Mouse (Mus musculus) cerebellum, postnatal 25 days (tissue): Measurements from ENCODE around the gene Tspan14.

ENCODE experiments used
- DNase-seq, 2 experiments: peaks; one replicate each; pipeline ENCODE4 v3.0.0; 2021; ENCODE audit warnings: mixed read lengths in 2 of 2

Tspan14 gene

GRCm38 (mm10) chr14:40968051-40968450 is 1.4 kb upstream of the Tspan14 start:
- DNase-seq = no peak

- no peak for DNase-seq
These were observed 942 bp upstream of the Tspan14 start for GRCm38 (mm10) chr14:40967598-40967900.

GRCm38 (mm10) chr14:40966862-40967597 is 423 bp upstream of the Tspan14 start:
- peak; percentile 96 to 98 for DNase-seq

- peak in 1 of 2 experiments; percentile 42 for DNase-seq
These were observed 875 bp downstream of the Tspan14 start for GRCm38 (mm10) chr14:40965507-40966356.

- DNase-seq = no peak
These were observed 1.7 kb downstream of the Tspan14 start for GRCm38 (mm10) chr14:40964881-40965280.

GRCm38 (mm10) chr14:40964214-40964610 is 2.4 kb downstream of the Tspan14 start:
- DNase-seq = no peak

GRCm38 (mm10) chr14:40963501-40964213 is 3.0 kb downstream of the Tspan14 start:
- no peak for DNase-seq

- no peak for DNase-seq
These were observed 4.0 kb downstream of the Tspan14 start for GRCm38 (mm10) chr14:40962365-40963290.

GRCm38 (mm10) chr14:40960237-40960636 is 6.4 kb downstream of the Tspan14 start:
- no peak for DNase-seq

GRCm38 (mm10) chr14:40959586-40959985 is 7.0 kb downstream of the Tspan14 start:
- DNase-seq = no peak

- DNase-seq = no peak
These were observed 7.6 kb downstream of the Tspan14 start for GRCm38 (mm10) chr14:40958986-40959381.

GRCm38 (mm10) chr14:40958083-40958985 is 8.3 kb downstream of the Tspan14 start:
- no peak for DNase-seq

GRCm38 (mm10) chr14:40957607-40958006 is 9.0 kb downstream of the Tspan14 start:
- no peak for DNase-seq

GRCm38 (mm10) chr14:40956252-40957146 is 10.1 kb downstream of the Tspan14 start:
- DNase-seq = peak; percentile 23 to 30

- peak; percentile 51 to 64 for DNase-seq
These were observed 10.9 kb downstream of the Tspan14 start for GRCm38 (mm10) chr14:40955596-40956251.

GRCm38 (mm10) chr14:40955146-40955545 is 11.5 kb downstream of the Tspan14 start:
- no peak for DNase-seq

GRCm38 (mm10) chr14:40953381-40953780 is 13.2 kb downstream of the Tspan14 start:
- DNase-seq = no peak

- DNase-seq = peak in 1 of 2 experiments; percentile 28
These were observed 13.9 kb downstream of the Tspan14 start for GRCm38 (mm10) chr14:40952715-40953114.

GRCm38 (mm10) chr14:40952301-40952700 is 14.3 kb downstream of the Tspan14 start:
- DNase-seq = no peak
